Mouse (Mus musculus) brain, embryonic 14.5 days (tissue): ENCODE measurements around the gene Srl.

Source experiments
- CTCF ChIP-seq: fragments of 200-500 bp; IDR thresholded peaks from 2 replicates; pipeline ENCODE4 v1.5.1; 2012; ENCODE audit warnings: inconsistent platforms, mild to moderate bottlenecking, moderate library complexity, borderline replicate concordance; ENCODE audit not compliant: insufficient read depth, insufficient read length; ENCODE audit errors: extremely low read depth
- POLR2A ChIP-seq: fragments of 200-500 bp; IDR thresholded peaks from 2 replicates; pipeline ENCODE4 v1.6.1; 2012; ENCODE audit warnings: mild to moderate bottlenecking, inconsistent platforms, borderline replicate concordance; ENCODE audit not compliant: poor library complexity, insufficient read depth, insufficient read length, severe bottlenecking; ENCODE audit errors: extremely low read depth

DNA sequence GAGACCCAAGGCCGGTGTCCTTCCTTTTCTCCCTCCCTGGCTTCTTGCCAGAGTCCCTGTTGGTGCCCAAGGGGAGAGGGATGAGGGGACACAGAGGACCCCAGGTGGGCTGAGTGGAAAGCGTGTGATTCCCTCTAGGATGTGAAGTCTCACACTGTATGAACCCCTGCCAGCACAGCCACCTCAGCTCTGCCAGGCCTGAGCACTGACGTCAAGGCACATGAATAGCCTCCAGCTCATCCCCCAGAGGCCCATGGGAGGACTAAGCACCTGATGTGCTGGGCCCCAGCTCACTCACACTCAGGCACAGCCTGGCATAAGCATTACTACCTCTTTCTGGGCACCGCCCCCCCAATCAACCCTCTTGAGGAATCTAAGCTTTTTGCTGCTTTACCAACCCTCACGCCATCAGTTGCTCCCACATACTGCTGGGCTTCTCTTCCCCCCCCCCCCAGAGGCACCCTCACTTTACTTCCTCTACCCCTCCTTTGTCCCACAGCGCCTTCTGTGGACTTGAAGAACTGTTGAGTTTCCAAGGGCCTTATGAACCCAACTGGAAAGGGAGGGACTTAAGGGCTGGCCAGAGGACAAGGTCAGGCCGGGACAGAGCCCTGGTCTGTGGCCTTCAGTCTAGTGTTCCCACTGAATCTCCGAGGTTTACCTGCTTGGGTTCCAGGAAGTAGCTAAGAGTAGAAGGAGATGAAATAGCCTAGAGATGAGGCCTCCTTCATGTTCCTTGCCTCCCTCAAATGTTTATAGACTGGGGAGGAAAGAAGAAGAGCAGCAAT, 40.8 kb downstream of the Srl start:
- TF ChIP-seq CTCF (no peak), POLR2A (no peak)
